Mouse (Mus musculus): ENCODE results near the gene Ablim2. TPM values are rescaled to one million over a fixed set of nuclear protein-coding genes. Genes with fewer than 3 reads are reported as not detected.

Gene Ablim2
- polyA plus RNA-seq, 1 experiment from 2014 or later = 1.3 TPM

GRCm38 (mm10) chr5:35725840-35726239 is 31.8 kb upstream of the Ablim2 start:
- no peaks in the 10 kb centered on the region for H3K9me3 ChIP-seq
- H3K27me3 ChIP-seq (ENCODE audit: insufficient read depth, poor library complexity, severe bottlenecking) = no peaks in the 10 kb centered on the region
- H3K4me3 ChIP-seq = no peak overlapping the region
- WGBS = 80% methylated on average over 3 of the region's 3 CpGs
- H3K4me1 ChIP-seq (replicated peaks) = peaks cover 22% of the 10 kb centered on the region
- no peak overlapping the region for H3K27ac ChIP-seq
- DNase-seq (ENCODE audit: low spot score) = no peak
- H3K36me3 ChIP-seq = no peaks in the 10 kb centered on the region

- WGBS = 89% methylated on average over 5 of the region's 5 CpGs
- no peaks in the 10 kb centered on the region for H3K36me3 ChIP-seq
- peaks cover 22% of the 10 kb centered on the region for H3K4me1 ChIP-seq (replicated peaks)
- no peak for DNase-seq (ENCODE audit: low spot score)
- H3K27ac ChIP-seq = no peak overlapping the region
- H3K9me3 ChIP-seq = no peaks in the 10 kb centered on the region
- no peaks in the 10 kb centered on the region for H3K27me3 ChIP-seq (ENCODE audit: insufficient read depth, poor library complexity, severe bottlenecking)
- no peak overlapping the region for H3K4me3 ChIP-seq
Observed at GRCm38 (mm10) chr5:35727447-35727846, 30.2 kb upstream of the Ablim2 start.

GRCm38 (mm10) chr5:35728344-35728956 is 29.2 kb upstream of the Ablim2 start:
- H3K27me3 ChIP-seq (ENCODE audit: insufficient read depth, poor library complexity, severe bottlenecking) = no peaks in the 10 kb centered on the region
- H3K27ac ChIP-seq = peak overlapping the region; percentile 83
- peaks cover 14% of the 10 kb centered on the region; the same call in 1 of the 2 replicates for H3K4me1 ChIP-seq (replicated peaks)
- H3K4me3 ChIP-seq = peak overlapping the region; percentile 13; the same call in 1 of the 2 replicates
- WGBS = 92% methylated on average over 12 of the region's 12 CpGs
- no peak for DNase-seq (ENCODE audit: low spot score)
- no peaks in the 10 kb centered on the region for H3K36me3 ChIP-seq
- no peaks in the 10 kb centered on the region for H3K9me3 ChIP-seq

- peak overlapping the region; percentile 83 for H3K27ac ChIP-seq
- no peaks in the 10 kb centered on the region for H3K36me3 ChIP-seq
- peaks cover 9% of the 10 kb centered on the region; the same call in 1 of the 2 replicates for H3K4me1 ChIP-seq (replicated peaks)
- H3K9me3 ChIP-seq = no peaks in the 10 kb centered on the region
- 61% methylated on average over 11 of the region's 11 CpGs for WGBS
- peak overlapping the region; percentile 13; the same call in 1 of the 2 replicates for H3K4me3 ChIP-seq
- no peaks in the 10 kb centered on the region for H3K27me3 ChIP-seq (ENCODE audit: insufficient read depth, poor library complexity, severe bottlenecking)
- peak; percentile 43 for DNase-seq (ENCODE audit: low spot score)
Observed at GRCm38 (mm10) chr5:35728957-35729460, 28.7 kb upstream of the Ablim2 start.

- H3K36me3 ChIP-seq = no peaks in the 10 kb centered on the region
- DNase-seq (ENCODE audit: low spot score) = no peak
- no peaks in the 10 kb centered on the region for H3K9me3 ChIP-seq
- peak overlapping the region; percentile 83; the same call in 1 of the 2 replicates for H3K27ac ChIP-seq
- WGBS = 87% methylated on average over 3 of the region's 3 CpGs
- no peak overlapping the region for H3K4me3 ChIP-seq
- peaks cover 9% of the 10 kb centered on the region; the same call in 1 of the 2 replicates for H3K4me1 ChIP-seq (replicated peaks)
- no peaks in the 10 kb centered on the region for H3K27me3 ChIP-seq (ENCODE audit: insufficient read depth, poor library complexity, severe bottlenecking)
Observed at GRCm38 (mm10) chr5:35729844-35730243, 27.8 kb upstream of the Ablim2 start.

GRCm38 (mm10) chr5:35730552-35730951 is 27.1 kb upstream of the Ablim2 start:
- WGBS = 83% methylated on average over 1 of the region's 1 CpGs
- Histone ChIP-seq H3K27me3 (ENCODE audit: insufficient read depth, poor library complexity, severe bottlenecking) (no peaks in the 10 kb centered on the region), H3K36me3 (no peaks in the 10 kb centered on the region), H3K4me1 (replicated peaks) (peaks cover 9% of the 10 kb centered on the region; the same call in 1 of the 2 replicates), H3K9me3 (no peaks in the 10 kb centered on the region), H3K4me3 (no peak overlapping the region), H3K27ac (no peak overlapping the region)
- DNase-seq (ENCODE audit: low spot score) = no peak

- Histone ChIP-seq H3K4me1 (replicated peaks) (peaks cover 9% of the 10 kb centered on the region; the same call in 1 of the 2 replicates), H3K27ac (no peak overlapping the region), H3K36me3 (no peaks in the 10 kb centered on the region), H3K27me3 (ENCODE audit: insufficient read depth, poor library complexity, severe bottlenecking) (no peaks in the 10 kb centered on the region), H3K9me3 (no peaks in the 10 kb centered on the region), H3K4me3 (no peak overlapping the region)
- 90% methylated on average over 4 of the region's 4 CpGs for WGBS
- DNase-seq (ENCODE audit: low spot score) = no peak
Observed at GRCm38 (mm10) chr5:35731006-35731405, 26.7 kb upstream of the Ablim2 start.

GRCm38 (mm10) chr5:35733523-35733922 is 24.2 kb upstream of the Ablim2 start:
- H3K36me3 ChIP-seq = no peaks in the 10 kb centered on the region
- WGBS = 81% methylated on average over 2 of the region's 2 CpGs
- DNase-seq (ENCODE audit: low spot score) = no peak
- no peak overlapping the region for H3K27ac ChIP-seq
- peaks cover 7% of the 10 kb centered on the region; the same call in 1 of the 2 replicates for H3K4me1 ChIP-seq (replicated peaks)
- no peak overlapping the region for H3K4me3 ChIP-seq
- H3K9me3 ChIP-seq = no peaks in the 10 kb centered on the region
- H3K27me3 ChIP-seq (ENCODE audit: insufficient read depth, poor library complexity, severe bottlenecking) = no peaks in the 10 kb centered on the region

- DNase-seq (ENCODE audit: low spot score) = no peak
- no peaks in the 10 kb centered on the region for H3K9me3 ChIP-seq
- H3K36me3 ChIP-seq = no peaks in the 10 kb centered on the region
- WGBS = 90% methylated on average over 20 of the region's 20 CpGs
- H3K27me3 ChIP-seq (ENCODE audit: insufficient read depth, poor library complexity, severe bottlenecking) = peaks cover 31% of the 10 kb centered on the region
- H3K4me3 ChIP-seq = no peak overlapping the region
- peaks cover 18% of the 10 kb centered on the region for H3K4me1 ChIP-seq (replicated peaks)
- H3K27ac ChIP-seq = no peak overlapping the region
Observed at GRCm38 (mm10) chr5:35737231-35737901, 20.3 kb upstream of the Ablim2 start.

- DNase-seq (ENCODE audit: low spot score) = no peak
- peaks cover 18% of the 10 kb centered on the region for H3K4me1 ChIP-seq (replicated peaks)
- H3K9me3 ChIP-seq = no peaks in the 10 kb centered on the region
- H3K4me3 ChIP-seq = no peak overlapping the region
- no peaks in the 10 kb centered on the region for H3K36me3 ChIP-seq
- peaks cover 31% of the 10 kb centered on the region for H3K27me3 ChIP-seq (ENCODE audit: insufficient read depth, poor library complexity, severe bottlenecking)
- 65% methylated on average over 2 of the region's 2 CpGs for WGBS
- no peak overlapping the region for H3K27ac ChIP-seq
Observed at GRCm38 (mm10) chr5:35739005-35739404, 18.7 kb upstream of the Ablim2 start.

- DNase-seq (ENCODE audit: low spot score) = no peak
- H3K9me3 ChIP-seq = no peaks in the 10 kb centered on the region
- peaks cover 31% of the 10 kb centered on the region for H3K27me3 ChIP-seq (ENCODE audit: insufficient read depth, poor library complexity, severe bottlenecking)
- 23% methylated on average over 10 of the region's 10 CpGs for WGBS
- H3K36me3 ChIP-seq = no peaks in the 10 kb centered on the region
- no peak within 1 kb of the TSS for H3K27ac ChIP-seq
- H3K4me1 ChIP-seq (replicated peaks) = peaks cover 18% of the 10 kb centered on the region
- no peak within 1 kb of the TSS for H3K4me3 ChIP-seq
Observed at GRCm38 (mm10) chr5:35739536-35740278, 18.0 kb upstream of the Ablim2 start, which contains the start of gene Sh3tc1. TSS of gene Sh3tc1 (minus strand) at chr5:35739987.

- H3K9me3 ChIP-seq = no peaks in the 10 kb centered on the region
- H3K4me1 ChIP-seq (replicated peaks) = peaks cover 18% of the 10 kb centered on the region
- no peak for DNase-seq (ENCODE audit: low spot score)
- no peak overlapping the region for H3K4me3 ChIP-seq
- WGBS = 10% methylated on average over 10 of the region's 10 CpGs
- peaks cover 31% of the 10 kb centered on the region for H3K27me3 ChIP-seq (ENCODE audit: insufficient read depth, poor library complexity, severe bottlenecking)
- no peak overlapping the region for H3K27ac ChIP-seq
- no peaks in the 10 kb centered on the region for H3K36me3 ChIP-seq
Observed at GRCm38 (mm10) chr5:35740716-35741115, 17.0 kb upstream of the Ablim2 start.
